Mouse (Mus musculus) midbrain, postnatal 0 days (tissue): ENCODE data around the gene Gm45902. TPM values are rescaled to one million over a fixed set of nuclear protein-coding genes. Genes with fewer than 3 reads are reported as not detected.

Experiments
- ATAC-seq: fragments of 200-750 bp; cut with Nextera tagmentation; 2 replicates; pipeline ENCODE4 v1.8.0; 2017; ENCODE audit warnings: moderate number of reproducible peaks, mild to moderate bottlenecking, moderate TSS enrichment, moderate library complexity; ENCODE audit not compliant: low FRiP score
- DNase-seq: peaks from one replicate; pipeline ENCODE4 v3.0.0-alpha.2; 2015; ENCODE audit warnings: low spot score
- H3K27ac ChIP-seq: fragments of 300-500 bp; sonication (generic); 2 replicates; pipeline ENCODE4 v1.5.1; 2014; ENCODE audit warnings: low read depth, mild to moderate bottlenecking, low read length, mixed read lengths
- H3K27me3 ChIP-seq: fragments of 300-500 bp; sonication (generic); 2 replicates; pipeline ENCODE4 v1.6.1; 2014; ENCODE audit warnings: low read length, control low read depth, mixed read lengths; ENCODE audit not compliant: insufficient read depth
- H3K36me3 ChIP-seq: fragments of 300-500 bp; sonication (generic); 2 replicates; pipeline ENCODE4 v1.6.1; 2014; ENCODE audit warnings: low read length, control low read depth, mixed read lengths; ENCODE audit not compliant: insufficient read depth
- H3K4me1 ChIP-seq: fragments of 300-500 bp; sonication (generic); 2 replicates; pipeline ENCODE4 v1.6.1; 2014; ENCODE audit warnings: mild to moderate bottlenecking, control low read depth, antibody characterized with exemption, low read length, mixed read lengths; ENCODE audit not compliant: insufficient read depth
- H3K4me2 ChIP-seq: fragments of 300-500 bp; sonication (generic); 2 replicates; pipeline ENCODE4 v1.6.1; 2014; ENCODE audit warnings: low read depth, mild to moderate bottlenecking, low read length, mixed read lengths; ENCODE audit not compliant: poor library complexity, severe bottlenecking
- H3K4me3 ChIP-seq: fragments of 300-500 bp; sonication (generic); 2 replicates; pipeline ENCODE4 v1.5.1; 2014; ENCODE audit warnings: low read depth, mild to moderate bottlenecking, low read length, moderate library complexity
- H3K9ac ChIP-seq: fragments of 300-500 bp; sonication (generic); replicated peaks from 2 replicates; pipeline ENCODE4 v1.6.1; 2014; ENCODE audit warnings: mild to moderate bottlenecking, low read length, moderate library complexity, mixed read lengths; ENCODE audit not compliant: poor library complexity, severe bottlenecking
- H3K9me3 ChIP-seq: fragments of 300-500 bp; sonication (generic); 2 replicates; pipeline ENCODE4 v1.6.1; 2016; ENCODE audit warnings: low read length, control low read depth
- CTCF ChIP-seq: IDR thresholded peaks from 2 replicates; pipeline ENCODE4 v1.5.1; 2016; ENCODE audit warnings: antibody characterized with exemption, mild to moderate bottlenecking
- WGBS: fragments of 180-500 bp; shearing (Covaris S2); extraction: QIAGEN DNeasy Blood & Tissue Kit; methylation state at CpG from one replicate; pipeline ENCODE4 v1.1.7; 2014; 5-methylcytosine and 5-hydroxymethylcytosine counted together
- polyA plus RNA-seq: library from polyadenylated mRNA; unstranded; fragments of >200 nt; fragmentation: Nextera tagmentation; extraction: Ambion mirVana; gene quantifications from 2 replicates; pipeline ENCODE4 v1.2.1, GENCODE M21; 2015
- total RNA-seq: library from RNA; depleted of rRNA; stranded (reverse); fragments of >200 nt; gene quantifications from 2 replicates; pipeline ENCODE4 v1.2.3, GENCODE M21; 2014; rRNA removed

Gene Gm45902
- total RNA-seq, result 10.6 TPM in 2 replicates
- polyA plus RNA-seq, result 4.8 and 5.2 TPM in 2 replicates

- H3K27ac ChIP-seq, result peak within 1 kb of the TSS; percentile 93
These were observed at the start of gene Gm45902, which contains the start of the genes Hspa14 and Cdnf for GRCm38 (mm10) chr2:3512552-3513454. Gene Gm45902 (minus strand): TSS chr2:3512790. Gene Hspa14 (minus strand): TSS chr2:3512814. Gene Cdnf (plus strand): TSS chr2:3513030.

GRCm38 (mm10) chr2:3546588-3546987, 34.0 kb upstream of the Gm45902 start:
- ATAC-seq, result no peak

More at GRCm38 (mm10) chr2:3512552-3513454, at the start of gene Gm45902, which contains the start of the genes Hspa14 and Cdnf:
- under 1% methylated on average over 60 of the region's 60 CpGs for WGBS
- peak within 1 kb of the TSS; percentile 86 for H3K9ac ChIP-seq
- peak; percentile 27; the same call in 1 of the 2 replicates for TF ChIP-seq CTCF
- H3K9me3 ChIP-seq, result no peaks in the 10 kb centered on the region
- H3K4me3 ChIP-seq, result peak within 1 kb of the TSS; percentile 83
- H3K27me3 ChIP-seq, result no peaks in the 10 kb centered on the region
- ATAC-seq (peak; percentile 100), DNase-seq (peak; percentile 100)
- peaks cover 17% of the 10 kb centered on the region for H3K36me3 ChIP-seq
- peaks cover 3% of the 10 kb centered on the region for H3K4me1 ChIP-seq
- peak within 1 kb of the TSS; percentile 91 for H3K4me2 ChIP-seq

GRCm38 (mm10) chr2:3546055-3546454, 33.5 kb upstream of the Gm45902 start:
- 88% methylated on average over 2 of the region's 2 CpGs for WGBS
- H3K27ac ChIP-seq, result no peak overlapping the region
- H3K4me1 ChIP-seq, result no peaks in the 10 kb centered on the region
- no peak overlapping the region for H3K4me2 ChIP-seq
- DNase-seq, result no peak
- no peak for ATAC-seq
- no peak overlapping the region for H3K9ac ChIP-seq
- no peaks in the 10 kb centered on the region for H3K36me3 ChIP-seq
- H3K4me3 ChIP-seq, result no peak overlapping the region
- TF ChIP-seq CTCF, result no peak
- H3K9me3 ChIP-seq, result no peaks in the 10 kb centered on the region
- no peaks in the 10 kb centered on the region for H3K27me3 ChIP-seq

More at GRCm38 (mm10) chr2:3546588-3546987, 34.0 kb upstream of the Gm45902 start:
- peak; percentile 79 for DNase-seq
- no peaks in the 10 kb centered on the region for H3K4me1 ChIP-seq
- TF ChIP-seq CTCF, result peak; percentile 93
- no peak overlapping the region for H3K27ac ChIP-seq
- 4% methylated on average over 4 of the region's 4 CpGs for WGBS
- no peaks in the 10 kb centered on the region for H3K9me3 ChIP-seq
- H3K4me3 ChIP-seq, result no peak overlapping the region
- no peak overlapping the region for H3K4me2 ChIP-seq
- no peak overlapping the region for H3K9ac ChIP-seq
- H3K36me3 ChIP-seq, result no peaks in the 10 kb centered on the region
- H3K27me3 ChIP-seq, result no peaks in the 10 kb centered on the region

GRCm38 (mm10) chr2:3541307-3542079, 28.9 kb upstream of the Gm45902 start:
- H3K4me3 ChIP-seq, result no peak overlapping the region
- ATAC-seq (no peak), DNase-seq (no peak)
- H3K9me3 ChIP-seq, result no peaks in the 10 kb centered on the region
- 78% methylated on average over 9 of the region's 9 CpGs for WGBS
- no peaks in the 10 kb centered on the region for H3K27me3 ChIP-seq
- TF ChIP-seq CTCF, result no peak
- H3K9ac ChIP-seq, result no peak overlapping the region
- H3K36me3 ChIP-seq, result no peaks in the 10 kb centered on the region
- no peak overlapping the region for H3K4me2 ChIP-seq
- no peaks in the 10 kb centered on the region for H3K4me1 ChIP-seq
- no peak overlapping the region for H3K27ac ChIP-seq

- Histone ChIP-seq H3K4me1 (no peaks in the 10 kb centered on the region), H3K27me3 (no peaks in the 10 kb centered on the region), H3K36me3 (no peaks in the 10 kb centered on the region), H3K9me3 (no peaks in the 10 kb centered on the region), H3K27ac (no peak overlapping the region), H3K4me2 (no peak overlapping the region), H3K4me3 (no peak overlapping the region), H3K9ac (no peak overlapping the region)
- WGBS, result 85% methylated on average over 6 of the region's 6 CpGs
- no peak for TF ChIP-seq CTCF
- no peak for ATAC-seq
- DNase-seq, result no peak
These were observed 13.7 kb upstream of the Gm45902 start for GRCm38 (mm10) chr2:3526288-3526687.
